Comparison of ENCODE assay signal across 15 mouse cellular contexts in genomic region chr11:72928516-72928915, GRCm38 (mm10). TPM values are rescaled to one million over a fixed set of nuclear protein-coding genes. Genes with fewer than 3 reads are reported as not detected.
DNase-seq lines count a peak whose midpoint lies in the region; ATAC-seq and TF ChIP-seq lines count a peak whose summit lies in the region.
"Had no signal": no experiment of that assay in that cellular context is flagged by ENCODE, and none has a peak within 500 bp of the region (broad histone marks: within the 10 kb centered on the region; RNA-seq: fewer than 3 reads in every experiment).

No protein-coding gene starts in this region.

- no peak for TF ChIP-seq EP300 in MEL (IDR thresholded peaks at IDR 0.05; ENCODE audit: low read depth in 1 of 2, low read length in 2 of 2)

- no peaks in the 10 kb centered on the region for H3K79me2 ChIP-seq in MEL (ENCODE audit: control insufficient read depth, insufficient read depth, low read length, poor library complexity)

- intact Hi-C loops in heart, postnatal 36 days (cut with DNase I): loop anchor here (5.0 to 10.0 kb wide), 2 partner anchors 54 to 1446 kb away; no protein-coding TSS in a partner anchor

- TF ChIP-seq CTCF in forebrain, postnatal 0 days (IDR thresholded peaks at IDR 0.05; ENCODE audit: low read depth): no peak
- no peak for TF ChIP-seq CTCF in MEL (IDR thresholded peaks at IDR 0.05 in 2 of 3, conservative IDR thresholded peaks at IDR 0.05 in 1 of 3; ENCODE audit: control insufficient read depth in 1 of 3, insufficient read depth in 1 of 3, low read depth in 2 of 3, low read length in 3 of 3, poor library complexity in 1 of 3, severe bottlenecking in 1 of 3)

- WGBS in forebrain, postnatal 0 days: 43% methylated on average over 2 of the region's 2 CpGs
- 69% methylated on average over 2 of the region's 2 CpGs for WGBS in forebrain, embryonic 11.5 days

- H3K4me2 ChIP-seq in forebrain, postnatal 0 days (ENCODE audit: low read depth): no peak overlapping the region
- no peak overlapping the region for H3K4me2 ChIP-seq in forebrain, embryonic 11.5 days (ENCODE audit: low read depth, low read length, severe bottlenecking)
- H3K4me2 ChIP-seq: neural tube, embryonic 12.5 days had no signal

- H3K9me3 ChIP-seq in forebrain, postnatal 0 days (ENCODE audit: low read length): no peaks in the 10 kb centered on the region
- H3K9me3 ChIP-seq in forebrain, embryonic 11.5 days (ENCODE audit: control insufficient read depth, low read length): no peaks in the 10 kb centered on the region
- H3K9me3 ChIP-seq in MEL (replicated peaks; ENCODE audit: insufficient read depth, low read length): no peaks in the 10 kb centered on the region
- H3K9me3 ChIP-seq: forebrain, embryonic 10.5 days; neural tube, embryonic 12.5 days had no signal

- no peak for TF ChIP-seq RAD21 in MEL (IDR thresholded peaks at IDR 0.05; ENCODE audit: low read depth, low read length)

- no peak overlapping the region for H3K4me3 ChIP-seq in forebrain, postnatal 0 days (ENCODE audit: low read depth, low read length)
- H3K4me3 ChIP-seq in forebrain, embryonic 11.5 days (ENCODE audit: low read depth, low read length): no peak overlapping the region
- no peak overlapping the region for H3K4me3 ChIP-seq in MEL (ENCODE audit: control insufficient read depth in 1 of 2, insufficient read depth in 1 of 2, low read depth in 2 of 2, low read length in 2 of 2)
- H3K4me3 ChIP-seq: forebrain, embryonic 10.5 days; neural tube, embryonic 12.5 days had no signal

- TF ChIP-seq POLR2A in MEL (IDR thresholded peaks at IDR 0.05; ENCODE audit: control insufficient read depth in 1 of 2, insufficient read depth in 1 of 2, low read depth in 1 of 2, low read length in 2 of 2, poor library complexity in 1 of 2): no peak

- H3K27me3 ChIP-seq in forebrain, postnatal 0 days (ENCODE audit: insufficient read depth, low read length): no peaks in the 10 kb centered on the region
- H3K27me3 ChIP-seq in forebrain, embryonic 11.5 days (ENCODE audit: control insufficient read depth, insufficient read depth, low read length): no peaks in the 10 kb centered on the region
- no peaks in the 10 kb centered on the region for H3K27me3 ChIP-seq in MEL (ENCODE audit: control insufficient read depth in 1 of 2, insufficient read depth in 2 of 2, low read length in 2 of 2)
- H3K27me3 ChIP-seq: neural tube, embryonic 12.5 days had no signal

- peaks cover 26% of the 10 kb centered on the region for H3K36me3 ChIP-seq in forebrain, postnatal 0 days (ENCODE audit: insufficient read depth)
- no peaks in the 10 kb centered on the region for H3K36me3 ChIP-seq in forebrain, embryonic 11.5 days (ENCODE audit: control insufficient read depth, insufficient read depth, low read length)
- peaks cover 0 to 18% of the 10 kb centered on the region in 2 experiments; a peak in 2 of 4 replicates for H3K36me3 ChIP-seq in MEL (ENCODE audit: control insufficient read depth in 1 of 2, insufficient read depth in 2 of 2, low read length in 2 of 2)

- H3K27ac ChIP-seq in forebrain, postnatal 0 days (ENCODE audit: low read depth, low read length): no peak overlapping the region
- no peak overlapping the region for H3K27ac ChIP-seq in forebrain, embryonic 11.5 days (ENCODE audit: low read depth, low read length)
- no peak overlapping the region for H3K27ac ChIP-seq in MEL (ENCODE audit: control insufficient read depth, low read depth, low read length)
- H3K27ac ChIP-seq: forebrain, embryonic 10.5 days; neural tube, embryonic 12.5 days had no signal

- H3K9ac ChIP-seq in forebrain, postnatal 0 days: no peak overlapping the region
- H3K9ac ChIP-seq in forebrain, embryonic 11.5 days (ENCODE audit: low read length): no peak overlapping the region
- no peak overlapping the region for H3K9ac ChIP-seq in MEL (ENCODE audit: control insufficient read depth, low read depth, low read length, poor library complexity, severe bottlenecking)
- H3K9ac ChIP-seq: neural tube, embryonic 12.5 days had no signal

- no peaks in the 10 kb centered on the region for H3K4me1 ChIP-seq in forebrain, postnatal 0 days (ENCODE audit: insufficient read depth)
- no peaks in the 10 kb centered on the region for H3K4me1 ChIP-seq in forebrain, embryonic 11.5 days (replicated peaks; ENCODE audit: control insufficient read depth, insufficient read depth, low read length)
- peaks cover 15 to 19% of the 10 kb centered on the region in 2 experiments for H3K4me1 ChIP-seq in MEL (ENCODE audit: control insufficient read depth in 1 of 2, insufficient read depth in 2 of 2, low read length in 2 of 2)
- H3K4me1 ChIP-seq: forebrain, embryonic 10.5 days had no signal

- peak; percentile 34 for DNase-seq in forebrain, postnatal 0 days
- DNase-seq in forebrain, embryonic 11.5 days (ENCODE audit: low spot score): no peak
- DNase-seq in right cerebral cortex, postnatal 10 days (ENCODE audit: low spot score in 2 of 2): peak; percentile 65 to 78
- no peak for DNase-seq in right cerebral cortex, adult 18-20 months
- peak; percentile 32 for DNase-seq in MEL (ENCODE audit: low read depth, low spot score)
- DNase-seq in right cerebral cortex, postnatal 4 days: peak; percentile 21
- no peak for DNase-seq in heart, postnatal 36 days
- DNase-seq in kidney, postnatal 25 days: no peak
- DNase-seq: cerebellum, adult 2 months; lung, adult 18-20 months; lung, postnatal 36 days; thymus, adult 18-20 months had no signal

- ATAC-seq in forebrain, postnatal 0 days: no peak
- no peak for ATAC-seq in forebrain, embryonic 11.5 days (replicated peaks; ENCODE audit: low FRiP score)
- ATAC-seq: midbrain, embryonic 16.5 days had no signal

TF ChIP-seq in MEL, 35 proteins besides CTCF, POLR2A, EP300 and RAD21:
- TF ChIP-seq HCFC1 (IDR thresholded peaks at IDR 0.05; ENCODE audit: low read depth, low read length) (no peak), TCF12 (IDR thresholded peaks at IDR 0.05; ENCODE audit: low read depth, low read length) (no peak), ZNF384 (IDR thresholded peaks at IDR 0.05; ENCODE audit: low read depth, low read length) (no peak), SIN3A (IDR thresholded peaks at IDR 0.05; ENCODE audit: low read length) (no peak), POLR2AphosphoS2 (IDR thresholded peaks at IDR 0.05; ENCODE audit: low read length) (no peak), ETS1 (IDR thresholded peaks at IDR 0.05; ENCODE audit: low read depth, low read length) (no peak), NELFE (IDR thresholded peaks at IDR 0.05; ENCODE audit: low read depth, low read length) (no peak), BHLHE40 (IDR thresholded peaks at IDR 0.05; ENCODE audit: borderline replicate concordance, low read depth, low read length) (no peak), CHD1 (IDR thresholded peaks at IDR 0.05; ENCODE audit: low read depth, low read length) (no peak), MAZ (IDR thresholded peaks at IDR 0.05; ENCODE audit: low read depth, low read length) (no peak), MXI1 (IDR thresholded peaks at IDR 0.05; ENCODE audit: low read depth, low read length) (no peak), CHD2 (IDR thresholded peaks at IDR 0.05; ENCODE audit: low read length) (no peak), RCOR1 (IDR thresholded peaks at IDR 0.05; ENCODE audit: low read depth, low read length) (no peak), ELF1 (IDR thresholded peaks at IDR 0.05; ENCODE audit: low read depth, low read length) (no peak), GABPA (IDR thresholded peaks at IDR 0.05; ENCODE audit: low read depth, low read length) (no peak), MYB (IDR thresholded peaks at IDR 0.05; ENCODE audit: low read depth, low read length) (no peak), JUND (IDR thresholded peaks at IDR 0.05; ENCODE audit: low read depth, low read length) (no peak), UBTF (IDR thresholded peaks at IDR 0.05; ENCODE audit: borderline replicate concordance, insufficient read depth, low read depth, low read length) (no peak), USF2 (IDR thresholded peaks at IDR 0.05; ENCODE audit: borderline replicate concordance in 1 of 2, insufficient read depth in 1 of 2, low read depth in 1 of 2, low read length in 2 of 2) (no peak)

RNA-seq across cellular contexts. Expression of gene Atp2a3, which starts 32.5 kb away (rescaled TPM):
- total RNA-seq in forebrain, postnatal 0 days (2014; rRNA removed): 1.5 and 1.6 TPM in 2 replicates
- 1.7 and 2.4 TPM in 2 replicates for polyA plus RNA-seq in forebrain, postnatal 0 days (2015; fragmentation: Nextera tagmentation; extraction: Ambion mirVana)
- 0.73 and 1.3 TPM in 2 replicates for polyA plus RNA-seq in forebrain, embryonic 11.5 days (2014; fragmentation: Nextera tagmentation; extraction: Ambion mirVana)
- total RNA-seq in MEL (2012; rRNA removed): 10.7 and 16.4 TPM in 2 replicates
- 10 to 100 TPM in 1 of 2 experiments, not detected in 1; 49.9 TPM for polyA plus RNA-seq in MEL (2012; ENCODE audit: insufficient read depth in 1 of 2, insufficient read length in 2 of 2, low read depth in 1 of 2, low replicate concordance in 2 of 2, missing spikeins in 1 of 2)
- total RNA-seq in heart, postnatal 36 days (2021): 10 to 100 TPM; 11.1 to 11.9 TPM

Comparison
In these comparisons a context has a peak if more than half of its experiments do, and no peak if none do; other contexts are left out.
1. DNase-seq: peak in forebrain, postnatal 0 days (single experiment), right cerebral cortex, postnatal 10 days (2 of 2), MEL (single experiment) and right cerebral cortex, postnatal 4 days (single experiment); none in forebrain, embryonic 11.5 days (single experiment), right cerebral cortex, adult 18-20 months (single experiment), heart, postnatal 36 days (0 of 2) and kidney, postnatal 25 days (0 of 2).